Mouse (Mus musculus): ENCODE measurements around the gene Ptprn2. TPM values are rescaled to one million over a fixed set of nuclear protein-coding genes. Genes with fewer than 3 reads are reported as not detected.

Gene Ptprn2
- polyA plus RNA-seq, 1 experiment from 2014 or later = 0.30 TPM

DNA sequence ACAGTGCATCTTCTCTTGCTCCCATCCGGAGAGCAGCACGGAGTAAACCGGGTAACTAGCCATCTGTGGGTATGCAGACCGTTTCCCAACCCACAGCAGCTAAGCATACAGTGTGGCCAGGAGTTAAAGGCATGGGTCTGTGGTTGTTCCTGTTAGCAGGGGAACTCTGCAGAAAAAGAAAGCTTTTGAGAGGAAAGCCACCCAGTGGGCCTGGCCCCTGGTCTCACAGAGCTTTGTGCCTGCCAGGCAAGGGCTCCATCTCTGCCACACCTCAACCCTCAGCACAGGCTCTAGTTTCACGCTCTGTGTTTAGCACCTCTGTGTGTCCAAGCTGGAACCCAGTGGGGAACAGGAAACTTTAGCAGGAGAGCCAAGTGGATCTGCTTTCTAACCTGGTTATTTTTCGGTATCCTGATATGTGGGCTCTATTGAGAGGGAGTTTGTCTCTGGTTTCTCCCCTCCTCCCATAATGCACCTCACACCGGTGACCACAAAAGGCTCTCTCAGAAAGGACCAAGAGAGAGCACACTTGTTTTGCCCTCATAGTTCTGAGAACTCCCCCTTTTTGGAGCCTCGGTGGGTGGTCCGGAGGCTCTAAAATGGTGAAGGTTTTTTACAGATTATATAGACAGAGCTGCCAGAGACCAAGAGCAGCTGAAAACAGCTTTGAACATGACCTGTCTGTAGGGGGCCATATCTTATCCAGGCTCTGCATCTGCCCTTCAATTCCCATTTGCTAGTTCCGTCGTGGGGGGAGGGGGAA, 766.3 kb downstream of the Ptprn2 start:
- ATAC-seq (ENCODE audit: insufficient read depth) = peak; percentile 26
- Histone ChIP-seq H3K9me3 (ENCODE audit: low read depth, low read length) (no peaks in the 10 kb centered on the region), H3K4me2 (no peak overlapping the region), H3K4me3 (ENCODE audit: low read depth, low read length) (no peak overlapping the region), H3K27me3 (ENCODE audit: insufficient read depth, low read length) (no peaks in the 10 kb centered on the region), H3K36me3 (ENCODE audit: insufficient read depth) (no peaks in the 10 kb centered on the region), H3K4me1 (ENCODE audit: insufficient read depth) (0 out of 2 replicates have a peak, but pooled peaks cover 11% of the 10 kb centered on the region), H3K9ac (no peak overlapping the region), H3K27ac (ENCODE audit: low read depth) (peak overlapping the region; percentile 36; the same call in 1 of the 2 replicates)
- no peak for TF ChIP-seq CTCF (IDR thresholded peaks at IDR 0.05; ENCODE audit: low read depth)
- WGBS = 16% methylated on average over 11 of the region's 11 CpGs
- peak; percentile 52 for DNase-seq

GRCm38 (mm10) chr12:117252426-117252779, 766.9 kb downstream of the Ptprn2 start:
- H3K9me3 ChIP-seq (ENCODE audit: low read depth, low read length) = no peaks in the 10 kb centered on the region
- H3K27ac ChIP-seq (ENCODE audit: low read depth) = no peak overlapping the region
- H3K4me3 ChIP-seq (ENCODE audit: low read depth, low read length) = no peak overlapping the region
- no peaks in the 10 kb centered on the region for H3K36me3 ChIP-seq (ENCODE audit: insufficient read depth)
- DNase-seq = no peak
- TF ChIP-seq CTCF (IDR thresholded peaks at IDR 0.05; ENCODE audit: low read depth) = no peak
- no peak overlapping the region for H3K9ac ChIP-seq
- ATAC-seq (ENCODE audit: insufficient read depth) = no peak
- no peaks in the 10 kb centered on the region for H3K27me3 ChIP-seq (ENCODE audit: insufficient read depth, low read length)
- no peak overlapping the region for H3K4me2 ChIP-seq
- 0 out of 2 replicates have a peak, but pooled peaks cover 11% of the 10 kb centered on the region for H3K4me1 ChIP-seq (ENCODE audit: insufficient read depth)
- 16% methylated on average over 3 of the region's 3 CpGs for WGBS

DNA sequence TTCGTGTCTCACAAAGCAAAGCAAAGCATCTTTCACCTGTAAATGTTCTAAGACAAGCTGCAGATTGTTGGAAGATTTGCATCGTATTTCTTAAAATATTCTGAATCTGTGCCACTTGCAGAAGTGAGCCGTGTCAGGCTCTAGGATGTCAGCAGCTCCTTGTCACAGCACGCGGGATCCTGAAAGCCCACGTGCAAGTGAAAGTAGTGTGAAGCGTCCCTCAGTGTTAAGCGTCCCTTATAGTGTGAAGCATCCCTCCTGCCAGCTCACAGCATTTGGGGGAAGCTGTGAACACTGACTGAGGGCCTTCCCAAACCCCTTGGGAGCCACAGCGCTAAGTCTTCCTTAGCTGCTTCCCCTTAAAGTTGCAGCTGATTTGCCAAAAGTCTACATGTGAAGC, 768.8 kb downstream of the Ptprn2 start:
- Histone ChIP-seq H3K4me3 (ENCODE audit: low read depth, low read length) (no peak overlapping the region), H3K9me3 (ENCODE audit: low read depth, low read length) (no peaks in the 10 kb centered on the region), H3K4me2 (no peak overlapping the region), H3K36me3 (ENCODE audit: insufficient read depth) (no peaks in the 10 kb centered on the region), H3K4me1 (ENCODE audit: insufficient read depth) (0 out of 2 replicates have a peak, but pooled peaks cover 11% of the 10 kb centered on the region), H3K27me3 (ENCODE audit: insufficient read depth, low read length) (no peaks in the 10 kb centered on the region), H3K27ac (ENCODE audit: low read depth) (no peak overlapping the region), H3K9ac (no peak overlapping the region)
- DNase-seq (no peak), ATAC-seq (ENCODE audit: insufficient read depth) (no peak)
- 65% methylated on average over 9 of the region's 9 CpGs for WGBS
- no peak for TF ChIP-seq CTCF (IDR thresholded peaks at IDR 0.05; ENCODE audit: low read depth)

- H3K9me3 ChIP-seq (ENCODE audit: low read depth, low read length) = no peaks in the 10 kb centered on the region
- no peak overlapping the region for H3K4me3 ChIP-seq (ENCODE audit: low read depth, low read length)
- peak; percentile 38; the same call in 1 of the 2 replicates for ATAC-seq (ENCODE audit: insufficient read depth)
- WGBS = 39% methylated on average over 6 of the region's 6 CpGs
- no peaks in the 10 kb centered on the region for H3K27me3 ChIP-seq (ENCODE audit: insufficient read depth, low read length)
- TF ChIP-seq CTCF (IDR thresholded peaks at IDR 0.05; ENCODE audit: low read depth) = no peak
- no peaks in the 10 kb centered on the region for H3K36me3 ChIP-seq (ENCODE audit: insufficient read depth)
- H3K4me2 ChIP-seq = no peak overlapping the region
- 0 out of 2 replicates have a peak, but pooled peaks cover 11% of the 10 kb centered on the region for H3K4me1 ChIP-seq (ENCODE audit: insufficient read depth)
- peak; percentile 17 for DNase-seq
- no peak overlapping the region for H3K9ac ChIP-seq
- no peak overlapping the region for H3K27ac ChIP-seq (ENCODE audit: low read depth)
Observed at GRCm38 (mm10) chr12:117255325-117255724, 769.8 kb downstream of the Ptprn2 start.

GRCm38 (mm10) chr12:117255776-117256342, 770.3 kb downstream of the Ptprn2 start:
- H3K9me3 ChIP-seq (ENCODE audit: low read depth, low read length) = no peaks in the 10 kb centered on the region
- H3K9ac ChIP-seq = no peak overlapping the region
- 0 out of 2 replicates have a peak, but pooled peaks have one; percentile 12 for ATAC-seq (ENCODE audit: insufficient read depth)
- H3K4me3 ChIP-seq (ENCODE audit: low read depth, low read length) = no peak overlapping the region
- H3K27ac ChIP-seq (ENCODE audit: low read depth) = no peak overlapping the region
- 0 out of 2 replicates have a peak, but pooled peaks cover 11% of the 10 kb centered on the region for H3K4me1 ChIP-seq (ENCODE audit: insufficient read depth)
- 73% methylated on average over 2 of the region's 2 CpGs for WGBS
- no peak for DNase-seq
- H3K36me3 ChIP-seq (ENCODE audit: insufficient read depth) = no peaks in the 10 kb centered on the region
- no peak overlapping the region for H3K4me2 ChIP-seq
- no peak for TF ChIP-seq CTCF (IDR thresholded peaks at IDR 0.05; ENCODE audit: low read depth)
- H3K27me3 ChIP-seq (ENCODE audit: insufficient read depth, low read length) = no peaks in the 10 kb centered on the region

GRCm38 (mm10) chr12:117256849-117257204, 771.3 kb downstream of the Ptprn2 start:
- no peak for TF ChIP-seq CTCF (IDR thresholded peaks at IDR 0.05; ENCODE audit: low read depth)
- no peak overlapping the region for H3K27ac ChIP-seq (ENCODE audit: low read depth)
- ATAC-seq (ENCODE audit: insufficient read depth) = no peak

DNA sequence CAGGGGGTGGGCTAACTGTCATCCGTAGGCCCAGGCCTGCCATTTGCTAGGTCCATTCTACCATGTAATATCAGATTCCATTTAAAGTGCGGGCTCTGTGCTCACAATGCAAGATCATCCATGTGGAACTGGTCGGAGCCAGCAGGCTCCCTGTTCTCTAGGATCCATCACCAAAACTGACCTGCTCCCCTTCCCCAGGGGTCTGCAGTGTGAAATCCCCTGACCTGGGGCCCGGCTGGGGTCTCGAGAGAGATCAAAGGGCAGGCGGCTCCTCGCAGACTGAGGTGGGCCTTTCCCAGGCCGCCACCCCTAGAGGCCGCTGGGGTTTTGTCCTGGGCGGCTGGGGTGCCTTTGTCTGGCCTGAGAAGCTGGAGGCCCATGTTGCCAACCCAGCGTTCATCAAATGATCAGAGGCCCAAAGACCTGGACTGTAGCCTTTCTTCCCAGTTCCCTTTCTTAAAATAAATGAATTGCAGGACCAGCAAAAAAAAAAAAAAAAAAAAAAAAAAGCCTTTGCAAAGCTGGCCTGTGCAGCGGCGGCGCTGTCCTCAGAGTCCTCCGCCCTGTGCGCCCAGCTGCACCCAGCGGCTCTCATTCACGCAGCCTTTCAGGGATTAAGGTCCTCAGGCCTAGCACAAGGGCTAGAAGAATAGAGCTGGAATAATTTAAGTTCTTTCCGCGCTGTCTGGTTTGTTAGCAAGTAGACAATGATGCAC, 771.8 kb downstream of the Ptprn2 start:
- ATAC-seq (ENCODE audit: insufficient read depth) (no peak), DNase-seq (no peak)
- no peak overlapping the region for H3K27ac ChIP-seq (ENCODE audit: low read depth)
- H3K4me3 ChIP-seq (ENCODE audit: low read depth, low read length) = no peak overlapping the region
- H3K4me2 ChIP-seq = no peak overlapping the region
- no peaks in the 10 kb centered on the region for H3K9me3 ChIP-seq (ENCODE audit: low read depth, low read length)
- WGBS = 45% methylated on average over 20 of the region's 20 CpGs
- H3K27me3 ChIP-seq (ENCODE audit: insufficient read depth, low read length) = no peaks in the 10 kb centered on the region
- H3K4me1 ChIP-seq (ENCODE audit: insufficient read depth) = no peaks in the 10 kb centered on the region
- no peak for TF ChIP-seq CTCF (IDR thresholded peaks at IDR 0.05; ENCODE audit: low read depth)
- no peak overlapping the region for H3K9ac ChIP-seq
- no peaks in the 10 kb centered on the region for H3K36me3 ChIP-seq (ENCODE audit: insufficient read depth)

More at GRCm38 (mm10) chr12:117256849-117257204, 771.3 kb downstream of the Ptprn2 start:
- 0 out of 2 replicates have a peak, but pooled peaks cover 3% of the 10 kb centered on the region for H3K4me1 ChIP-seq (ENCODE audit: insufficient read depth)
- no peaks in the 10 kb centered on the region for H3K27me3 ChIP-seq (ENCODE audit: insufficient read depth, low read length)
- H3K9me3 ChIP-seq (ENCODE audit: low read depth, low read length) = no peaks in the 10 kb centered on the region
- H3K4me3 ChIP-seq (ENCODE audit: low read depth, low read length) = no peak overlapping the region
- H3K9ac ChIP-seq = no peak overlapping the region
- 72% methylated on average over 5 of the region's 5 CpGs for WGBS
- H3K36me3 ChIP-seq (ENCODE audit: insufficient read depth) = no peaks in the 10 kb centered on the region
- H3K4me2 ChIP-seq = no peak overlapping the region
- no peak for DNase-seq

All from lung, embryonic 14.5 days (tissue).